16 mouse cellular contexts compared by ENCODE assay signal in the genomic region with DNA sequence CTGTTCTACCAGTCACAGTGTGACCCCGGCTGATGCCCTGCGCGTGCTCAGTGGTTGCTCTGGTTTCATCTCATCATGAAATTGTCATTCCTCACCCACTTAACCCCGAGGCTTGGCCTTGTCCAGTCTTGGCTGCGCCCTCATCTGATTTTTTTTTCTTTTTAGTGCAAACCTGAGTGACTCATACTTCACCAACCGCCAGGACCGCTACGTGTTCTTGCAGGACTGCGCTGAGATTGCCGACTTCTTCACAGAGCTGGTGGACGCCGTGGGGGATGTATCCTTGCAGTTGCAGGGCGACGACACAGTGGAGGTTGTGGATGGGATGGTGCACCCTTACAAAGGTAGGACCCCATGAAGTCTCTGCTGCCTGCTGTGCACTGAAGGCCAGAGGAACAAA. TPM values are rescaled to one million over a fixed set of nuclear protein-coding genes. Genes with fewer than 3 reads are reported as not detected.
DNase-seq lines count a peak whose midpoint lies in the region; ATAC-seq lines count a peak whose summit lies in the region.
"Had no signal": no experiment of that assay in that cellular context is flagged by ENCODE, and none has a peak within 500 bp of the region (broad histone marks: within the 10 kb centered on the region; RNA-seq: fewer than 3 reads in every experiment).

No protein-coding gene starts in this region.

- H3K4me2 ChIP-seq in kidney, embryonic 14.5 days (replicated peaks; ENCODE audit: low read depth, low read length) = no peak overlapping the region
- H3K4me2 ChIP-seq: hindbrain, embryonic 13.5 days; intestine, embryonic 15.5 days; midbrain, embryonic 15.5 days had no signal

- no peak for DNase-seq in kidney, adult 9 months
- peak; percentile 79 for DNase-seq in adrenal gland, postnatal 14 days
- no peak for DNase-seq in cerebellum, adult 18-20 months
- no peak for DNase-seq in testis, postnatal 10 days (ENCODE audit: low spot score)
- DNase-seq: cerebellum, postnatal 14 days; embryo, embryonic 11 days; liver, postnatal 0 days; right cerebral cortex, adult 18-20 months; thymus, postnatal 14 days had no signal

- no peaks in the 10 kb centered on the region for H3K27me3 ChIP-seq in kidney, embryonic 14.5 days (ENCODE audit: control insufficient read depth, insufficient read depth, low read length)
- H3K27me3 ChIP-seq in megakaryocyte, embryonic 14.5 days (replicated peaks) = no peaks in the 10 kb centered on the region
- H3K27me3 ChIP-seq: hindbrain, embryonic 13.5 days; intestine, embryonic 15.5 days; midbrain, embryonic 15.5 days had no signal

- no peak overlapping the region for H3K4me3 ChIP-seq in kidney, embryonic 14.5 days (ENCODE audit: low read length)
- H3K4me3 ChIP-seq in megakaryocyte, embryonic 14.5 days (replicated peaks) = peak overlapping the region; percentile 10
- H3K4me3 ChIP-seq: hindbrain, embryonic 13.5 days; intestine, embryonic 15.5 days; midbrain, embryonic 15.5 days had no signal

- H3K27ac ChIP-seq in kidney, embryonic 14.5 days (ENCODE audit: low read depth, low read length) = peak overlapping the region; percentile 80
- H3K27ac ChIP-seq: hindbrain, embryonic 13.5 days; intestine, embryonic 15.5 days; midbrain, embryonic 15.5 days had no signal

- no peak overlapping the region for H3K9ac ChIP-seq in kidney, embryonic 14.5 days (ENCODE audit: low read depth, low read length)
- H3K9ac ChIP-seq: hindbrain, embryonic 13.5 days; intestine, embryonic 15.5 days; liver, postnatal 0 days; midbrain, embryonic 15.5 days had no signal

- 87% methylated on average over 14 of the region's 14 CpGs for WGBS in kidney, embryonic 14.5 days

- peaks cover 75% of the 10 kb centered on the region for H3K36me3 ChIP-seq in kidney, embryonic 14.5 days (ENCODE audit: control insufficient read depth, insufficient read depth, low read length)
- peaks cover 99% of the 10 kb centered on the region for H3K36me3 ChIP-seq in megakaryocyte, embryonic 14.5 days (replicated peaks; ENCODE audit: low read length)

- H3K4me1 ChIP-seq in kidney, embryonic 14.5 days (ENCODE audit: control insufficient read depth, insufficient read depth, low read length) = peaks cover 32% of the 10 kb centered on the region
- peaks cover 95% of the 10 kb centered on the region for H3K4me1 ChIP-seq in megakaryocyte, embryonic 14.5 days
- H3K4me1 ChIP-seq: midbrain, embryonic 15.5 days had no signal

- H3K9me3 ChIP-seq in kidney, embryonic 14.5 days (ENCODE audit: control insufficient read depth, low read length) = no peaks in the 10 kb centered on the region
- H3K9me3 ChIP-seq in megakaryocyte, embryonic 14.5 days = no peaks in the 10 kb centered on the region
- H3K9me3 ChIP-seq: hindbrain, embryonic 13.5 days; intestine, embryonic 15.5 days; midbrain, embryonic 15.5 days had no signal

- ATAC-seq in kidney, embryonic 14.5 days (ENCODE audit: low FRiP score, low TSS enrichment) = no peak
- no peak for ATAC-seq in megakaryocyte, adult 5-6 weeks (ENCODE audit: poor library complexity, severe bottlenecking)
- ATAC-seq: forebrain, embryonic 16.5 days; intestine, embryonic 15.5 days; liver, postnatal 0 days; midbrain, embryonic 15.5 days had no signal

RNA-seq across cellular contexts. Expression of a gene that starts 17.1 kb away (rescaled TPM):
- 30.0 and 37.5 TPM in 2 replicates for polyA plus RNA-seq in kidney, embryonic 14.5 days (2014; fragmentation: Nextera tagmentation; extraction: Ambion mirVana)
- polyA plus RNA-seq in megakaryocyte, embryonic 14.5 days (2012; ENCODE audit: insufficient read depth, low replicate concordance) = 16.0 and 43.0 TPM in 2 replicates
- 18.7 and 22.4 TPM in 2 replicates for total RNA-seq in megakaryocyte, adult 5-6 weeks (2015)
- 26.7 and 27.2 TPM in 2 replicates for total RNA-seq in megakaryocyte, adult 5-6 weeks (2017)
- 32.9 and 39.2 TPM in 2 replicates for total RNA-seq in adrenal gland, postnatal 14 days (2021)

RNA-seq across cellular contexts. Expression of a gene that starts 33.3 kb away (rescaled TPM):
- 6.7 and 9.6 TPM in 2 replicates for polyA plus RNA-seq in kidney, embryonic 14.5 days (2014; fragmentation: Nextera tagmentation; extraction: Ambion mirVana)
- polyA plus RNA-seq in megakaryocyte, embryonic 14.5 days (2012; ENCODE audit: insufficient read depth, low replicate concordance) = 54.8 and 75.2 TPM in 2 replicates
- 2.0 and 3.1 TPM in 2 replicates for total RNA-seq in megakaryocyte, adult 5-6 weeks (2015)
- 3.2 and 5.1 TPM in 2 replicates for total RNA-seq in megakaryocyte, adult 5-6 weeks (2017)
- 4.8 and 6.5 TPM in 2 replicates for total RNA-seq in adrenal gland, postnatal 14 days (2021)
